Mouse (Mus musculus): ENCODE data around the gene Eef1akmt2. TPM values are rescaled to one million over a fixed set of nuclear protein-coding genes. Genes with fewer than 3 reads are reported as not detected.

The Eef1akmt2 gene
- polyA plus RNA-seq, 1 experiment from 2014 or later, result 56.5 TPM

GRCm38 (mm10) chr7:132810368-132810767 is 42.1 kb downstream of the Eef1akmt2 start:
- Histone ChIP-seq H3K4me3 (replicated peaks; ENCODE audit: low read length) (no peak overlapping the region), H3K36me3 (ENCODE audit: control insufficient read depth, insufficient read depth, low read length) (no peaks in the 10 kb centered on the region), H3K4me2 (ENCODE audit: low read depth, low read length) (peak overlapping the region; percentile 17; the same call in 1 of the 2 replicates), H3K27ac (ENCODE audit: low read length) (peak overlapping the region; percentile 91), H3K4me1 (ENCODE audit: control insufficient read depth, insufficient read depth, low read length) (peaks cover 64% of the 10 kb centered on the region), H3K9me3 (replicated peaks; ENCODE audit: control insufficient read depth, low read length) (no peaks in the 10 kb centered on the region), H3K27me3 (ENCODE audit: control insufficient read depth, insufficient read depth, low read length) (no peaks in the 10 kb centered on the region), H3K9ac (ENCODE audit: low read length) (no peak overlapping the region)
- whole genome bisulfite sequencing, result 20% methylated on average over 6 of the region's 6 CpGs
- no peak for ATAC-seq (ENCODE audit: insufficient read depth, low FRiP score)

DNA sequence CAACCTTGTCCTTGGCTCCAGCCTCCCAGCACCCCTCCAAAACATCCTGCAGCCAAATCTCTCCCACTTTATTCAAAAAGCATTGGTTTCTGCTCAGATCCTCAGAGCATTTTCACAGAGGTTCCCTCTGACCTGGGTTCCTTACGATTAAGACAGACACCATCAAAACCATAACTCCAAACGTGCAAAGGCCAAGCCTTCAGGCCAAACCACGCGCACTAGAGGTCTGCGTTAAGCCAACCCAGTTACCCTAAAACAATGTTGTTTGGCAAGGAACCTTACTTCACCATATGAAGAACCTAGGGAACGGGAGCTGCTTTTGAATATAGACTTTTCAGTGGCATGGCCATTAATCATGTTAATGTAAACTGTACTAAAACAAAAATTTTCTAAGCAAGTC is 42.8 kb downstream of the Eef1akmt2 start:
- Histone ChIP-seq H3K27me3 (ENCODE audit: control insufficient read depth, insufficient read depth, low read length) (no peaks in the 10 kb centered on the region), H3K4me2 (ENCODE audit: low read depth, low read length) (peak overlapping the region; percentile 36; the same call in 1 of the 2 replicates), H3K27ac (ENCODE audit: low read length) (peak overlapping the region; percentile 91), H3K4me1 (ENCODE audit: control insufficient read depth, insufficient read depth, low read length) (peaks cover 60% of the 10 kb centered on the region), H3K36me3 (ENCODE audit: control insufficient read depth, insufficient read depth, low read length) (no peaks in the 10 kb centered on the region), H3K9ac (ENCODE audit: low read length) (0 out of 2 replicates have a peak overlapping the region, but pooled peaks have one; percentile 16), H3K4me3 (replicated peaks; ENCODE audit: low read length) (no peak overlapping the region), H3K9me3 (replicated peaks; ENCODE audit: control insufficient read depth, low read length) (no peaks in the 10 kb centered on the region)
- ATAC-seq (ENCODE audit: insufficient read depth, low FRiP score), result no peak
- 31% methylated on average over 6 of the region's 6 CpGs for WGBS

DNA sequence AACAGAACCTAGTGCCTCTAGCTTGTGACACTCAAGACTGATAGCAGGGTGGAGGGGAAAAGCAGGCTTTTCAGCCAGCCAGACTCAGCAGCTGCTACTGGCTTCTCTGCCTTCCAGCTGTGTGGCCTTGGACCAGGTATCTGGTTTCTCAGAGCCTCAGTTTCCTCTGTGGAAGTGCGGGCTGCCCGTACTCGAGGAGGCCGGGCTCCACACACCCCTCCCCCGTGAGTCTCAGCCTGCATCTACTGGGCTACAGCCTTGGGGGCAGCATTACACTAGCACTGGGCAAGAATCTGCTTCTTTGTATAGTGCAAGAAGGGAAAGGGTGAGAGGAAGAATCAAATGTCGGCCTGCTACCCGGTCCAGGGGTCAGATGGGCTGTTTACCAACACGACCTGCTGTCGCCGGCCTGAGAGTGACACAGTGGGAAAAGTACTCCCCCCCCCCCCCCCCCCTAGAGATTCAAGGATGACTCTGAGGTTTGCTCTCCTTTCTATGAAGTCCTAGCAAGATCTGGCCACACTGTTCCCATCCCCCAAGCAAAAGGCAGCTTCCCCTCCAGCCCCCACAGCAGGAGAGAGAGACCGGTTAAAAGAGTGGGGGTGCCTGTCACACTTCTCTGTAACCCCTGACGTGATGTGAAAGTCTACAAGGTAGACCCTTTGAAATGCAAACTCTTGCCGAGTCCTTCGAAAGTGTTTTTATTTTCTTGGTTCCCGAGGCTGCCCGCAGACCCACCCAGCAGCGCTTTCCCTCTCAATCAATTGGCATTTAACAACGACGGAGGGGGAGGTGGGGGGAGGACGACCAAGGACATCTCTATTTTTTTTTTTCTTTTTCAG is 43.4 kb downstream of the Eef1akmt2 start:
- Histone ChIP-seq H3K4me1 (ENCODE audit: control insufficient read depth, insufficient read depth, low read length) (peaks cover 64% of the 10 kb centered on the region), H3K36me3 (ENCODE audit: control insufficient read depth, insufficient read depth, low read length) (no peaks in the 10 kb centered on the region), H3K9ac (ENCODE audit: low read length) (peak overlapping the region; percentile 60), H3K9me3 (replicated peaks; ENCODE audit: control insufficient read depth, low read length) (no peaks in the 10 kb centered on the region), H3K4me3 (replicated peaks; ENCODE audit: low read length) (no peak overlapping the region), H3K4me2 (ENCODE audit: low read depth, low read length) (peak overlapping the region; percentile 36), H3K27ac (ENCODE audit: low read length) (peak overlapping the region; percentile 91), H3K27me3 (ENCODE audit: control insufficient read depth, insufficient read depth, low read length) (no peaks in the 10 kb centered on the region)
- 8% methylated on average over 20 of the region's 20 CpGs for WGBS
- ATAC-seq (ENCODE audit: insufficient read depth, low FRiP score), result peak; percentile 30

- H3K27me3 ChIP-seq (ENCODE audit: control insufficient read depth, insufficient read depth, low read length), result no peaks in the 10 kb centered on the region
- H3K9me3 ChIP-seq (replicated peaks; ENCODE audit: control insufficient read depth, low read length), result no peaks in the 10 kb centered on the region
- ATAC-seq (ENCODE audit: insufficient read depth, low FRiP score), result no peak
- no peaks in the 10 kb centered on the region for H3K36me3 ChIP-seq (ENCODE audit: control insufficient read depth, insufficient read depth, low read length)
- 45% methylated on average over 7 of the region's 7 CpGs for WGBS
- H3K4me3 ChIP-seq (replicated peaks; ENCODE audit: low read length), result no peak overlapping the region
- H3K4me1 ChIP-seq (ENCODE audit: control insufficient read depth, insufficient read depth, low read length), result peaks cover 73% of the 10 kb centered on the region
- no peak overlapping the region for H3K9ac ChIP-seq (ENCODE audit: low read length)
- H3K4me2 ChIP-seq (ENCODE audit: low read depth, low read length), result 0 out of 2 replicates have a peak overlapping the region, but pooled peaks have one; percentile 36
- H3K27ac ChIP-seq (ENCODE audit: low read length), result peak overlapping the region; percentile 91
These were observed 44.2 kb downstream of the Eef1akmt2 start for GRCm38 (mm10) chr7:132808051-132808796.

DNA sequence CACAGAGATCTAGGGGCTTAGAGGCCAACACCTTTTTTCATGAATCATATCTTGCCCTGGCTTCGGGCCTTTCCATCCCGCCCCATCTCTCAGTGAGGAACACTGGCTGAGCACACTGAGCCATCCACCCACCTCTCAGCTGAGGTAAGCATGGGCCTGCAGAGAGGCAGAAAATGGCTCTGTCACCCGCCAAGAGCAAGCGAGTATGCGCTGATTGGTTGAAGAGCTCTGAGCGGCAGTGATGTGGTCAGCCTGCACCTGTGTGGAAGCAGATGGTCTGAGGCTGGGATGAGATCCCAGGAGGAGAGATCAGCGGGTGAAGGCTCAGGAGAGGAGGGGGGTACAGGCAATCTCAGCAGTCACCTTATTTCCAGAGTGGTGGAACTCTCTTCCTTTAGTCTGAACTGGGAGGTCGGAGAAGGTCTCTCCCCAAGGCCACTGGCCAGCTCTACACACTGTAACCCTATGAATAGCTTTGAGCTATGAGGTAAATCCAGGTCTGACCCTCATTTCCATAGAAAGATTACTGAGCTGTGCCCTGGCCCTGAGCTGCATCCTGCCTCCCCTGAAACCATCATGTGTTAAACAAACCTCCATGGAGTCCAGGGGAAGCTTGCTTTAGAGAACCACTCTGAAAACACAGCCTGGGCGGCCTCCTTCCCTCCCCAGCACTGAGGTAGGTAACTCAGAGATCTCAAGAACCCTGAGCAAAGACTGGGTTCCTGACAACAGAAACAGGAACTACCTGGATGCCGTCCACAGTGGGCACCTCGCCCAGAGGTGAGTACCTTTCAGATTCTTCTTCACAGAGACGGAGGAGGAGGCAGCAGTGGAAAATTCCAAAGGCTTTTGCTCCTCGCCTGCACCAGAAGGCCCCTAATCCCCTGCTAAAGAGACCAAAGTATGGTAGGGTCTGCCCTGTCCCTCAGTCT is 45.3 kb downstream of the Eef1akmt2 start:
- Histone ChIP-seq H3K36me3 (ENCODE audit: control insufficient read depth, insufficient read depth, low read length) (no peaks in the 10 kb centered on the region), H3K4me3 (replicated peaks; ENCODE audit: low read length) (no peak overlapping the region), H3K4me2 (ENCODE audit: low read depth, low read length) (no peak overlapping the region), H3K9me3 (replicated peaks; ENCODE audit: control insufficient read depth, low read length) (no peaks in the 10 kb centered on the region), H3K4me1 (ENCODE audit: control insufficient read depth, insufficient read depth, low read length) (peaks cover 75% of the 10 kb centered on the region), H3K27me3 (ENCODE audit: control insufficient read depth, insufficient read depth, low read length) (no peaks in the 10 kb centered on the region), H3K27ac (ENCODE audit: low read length) (peak overlapping the region; percentile 91), H3K9ac (ENCODE audit: low read length) (peak overlapping the region; percentile 6; the same call in 1 of the 2 replicates)
- 54% methylated on average over 13 of the region's 13 CpGs for WGBS
- ATAC-seq (ENCODE audit: insufficient read depth, low FRiP score), result no peak

DNA sequence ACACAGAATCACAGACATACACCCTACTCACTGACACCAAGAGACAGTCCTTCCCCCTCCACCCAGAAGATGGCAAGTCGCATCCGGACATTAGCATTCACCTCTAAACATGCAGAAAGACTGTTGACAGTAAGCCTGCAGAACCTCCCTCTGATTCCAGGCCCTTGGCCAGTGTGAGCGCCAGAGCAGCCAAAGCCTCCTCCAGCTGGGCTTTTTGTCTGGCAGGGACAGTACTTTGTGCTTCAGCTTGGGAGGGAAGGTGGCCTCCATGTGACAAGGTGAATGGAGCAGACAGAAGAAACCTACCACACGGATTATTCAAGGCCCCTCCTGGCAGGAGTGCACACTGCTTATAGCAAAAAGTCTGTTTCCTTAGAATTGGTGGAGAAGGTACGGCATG is 46.2 kb downstream of the Eef1akmt2 start:
- whole genome bisulfite sequencing, result 66% methylated on average over 5 of the region's 5 CpGs

GRCm38 (mm10) chr7:132804951-132805350 is 47.5 kb downstream of the Eef1akmt2 start:
- peaks cover 63% of the 10 kb centered on the region for H3K4me1 ChIP-seq (ENCODE audit: control insufficient read depth, insufficient read depth, low read length)
- ATAC-seq (ENCODE audit: insufficient read depth, low FRiP score), result no peak
- no peaks in the 10 kb centered on the region for H3K36me3 ChIP-seq (ENCODE audit: control insufficient read depth, insufficient read depth, low read length)
- no peaks in the 10 kb centered on the region for H3K9me3 ChIP-seq (replicated peaks; ENCODE audit: control insufficient read depth, low read length)
- H3K9ac ChIP-seq (ENCODE audit: low read length), result no peak overlapping the region
- H3K27me3 ChIP-seq (ENCODE audit: control insufficient read depth, insufficient read depth, low read length), result no peaks in the 10 kb centered on the region
- no peak overlapping the region for H3K4me3 ChIP-seq (replicated peaks; ENCODE audit: low read length)
- H3K4me2 ChIP-seq (ENCODE audit: low read depth, low read length), result no peak overlapping the region
- no peak overlapping the region for H3K27ac ChIP-seq (ENCODE audit: low read length)
- WGBS, result 71% methylated on average over 5 of the region's 5 CpGs

More for the DNA sequence above, 46.2 kb downstream of the Eef1akmt2 start:
- Histone ChIP-seq H3K27me3 (ENCODE audit: control insufficient read depth, insufficient read depth, low read length) (no peaks in the 10 kb centered on the region), H3K36me3 (ENCODE audit: control insufficient read depth, insufficient read depth, low read length) (no peaks in the 10 kb centered on the region), H3K4me2 (ENCODE audit: low read depth, low read length) (no peak overlapping the region), H3K4me3 (replicated peaks; ENCODE audit: low read length) (no peak overlapping the region), H3K4me1 (ENCODE audit: control insufficient read depth, insufficient read depth, low read length) (peaks cover 73% of the 10 kb centered on the region), H3K9me3 (replicated peaks; ENCODE audit: control insufficient read depth, low read length) (no peaks in the 10 kb centered on the region), H3K9ac (ENCODE audit: low read length) (0 out of 2 replicates have a peak overlapping the region, but pooled peaks have one; percentile 2), H3K27ac (ENCODE audit: low read length) (no peak overlapping the region)
- ATAC-seq (ENCODE audit: insufficient read depth, low FRiP score), result no peak

GRCm38 (mm10) chr7:132804461-132804860 is 48.0 kb downstream of the Eef1akmt2 start:
- H3K4me1 ChIP-seq (ENCODE audit: control insufficient read depth, insufficient read depth, low read length), result peaks cover 60% of the 10 kb centered on the region

More at GRCm38 (mm10) chr7:132804461-132804860, 48.0 kb downstream of the Eef1akmt2 start:
- ATAC-seq (ENCODE audit: insufficient read depth, low FRiP score), result no peak
- Histone ChIP-seq H3K27ac (ENCODE audit: low read length) (no peak overlapping the region), H3K36me3 (ENCODE audit: control insufficient read depth, insufficient read depth, low read length) (no peaks in the 10 kb centered on the region), H3K4me2 (ENCODE audit: low read depth, low read length) (no peak overlapping the region), H3K9ac (ENCODE audit: low read length) (no peak overlapping the region), H3K9me3 (replicated peaks; ENCODE audit: control insufficient read depth, low read length) (no peaks in the 10 kb centered on the region), H3K4me3 (replicated peaks; ENCODE audit: low read length) (no peak overlapping the region), H3K27me3 (ENCODE audit: control insufficient read depth, insufficient read depth, low read length) (no peaks in the 10 kb centered on the region)
- WGBS, result 76% methylated on average over 7 of the region's 7 CpGs
